Mouse (Mus musculus) ovary, adult 2 months (tissue): ENCODE results near the gene Gm14403. TPM values are rescaled to one million over a fixed set of nuclear protein-coding genes. Genes with fewer than 3 reads are reported as not detected.

ENCODE experiments used
- polyA plus RNA-seq: library from polyadenylated mRNA; depleted of rRNA; stranded (reverse); fragments of >200 nt; gene quantifications from 2 replicates; pipeline ENCODE4 v1.2.3, GENCODE M21; 2012; rRNA removed

The Gm14403 gene
- polyA plus RNA-seq: 0.50 and 0.82 TPM in 2 replicates

GRCm38 (mm10) chr2:177498067-177498466, at the start of gene Gm14403:
Gm14403 (plus strand) TSS chr2:177498215.

GRCm38 (mm10) chr2:177464676-177465075, 33.3 kb upstream of the Gm14403 start, which contains the start of gene Zfp970:
Zfp970 (plus strand) TSS chr2:177464733.

Other genes starting within 250 kb of the Gm14403 start
- not detected in 2 replicates for gene Gm14409, start 231.2 kb upstream of the Gm14403 start, polyA plus RNA-seq
- gene Gm14412, start 173.9 kb upstream of the Gm14403 start, polyA plus RNA-seq: not detected in 2 replicates
- 0.47 and 0.85 TPM in 2 replicates for gene Gm14418, start 99.9 kb upstream of the Gm14403 start, polyA plus RNA-seq
- gene Zfp970, start 33.5 kb upstream of the Gm14403 start, polyA plus RNA-seq: 4.2 and 5.1 TPM in 2 replicates
- not detected in 2 replicates for gene Gm14406, start 80.0 kb downstream of the Gm14403 start, polyA plus RNA-seq